Mouse (Mus musculus) kidney, postnatal 4 days (tissue): ENCODE data around the gene Aph1b.

ENCODE experiments used
- DNase-seq, 2 experiments: peaks; one replicate each; pipeline ENCODE4 v3.0.0; 2021; ENCODE audit warnings: mixed read lengths in 2 of 2

The Aph1b gene

GRCm38 (mm10) chr9:66736551-66736950 lies 58.7 kb downstream of the Aph1b start:
- peak; percentile 47 to 65 for DNase-seq

DNA sequence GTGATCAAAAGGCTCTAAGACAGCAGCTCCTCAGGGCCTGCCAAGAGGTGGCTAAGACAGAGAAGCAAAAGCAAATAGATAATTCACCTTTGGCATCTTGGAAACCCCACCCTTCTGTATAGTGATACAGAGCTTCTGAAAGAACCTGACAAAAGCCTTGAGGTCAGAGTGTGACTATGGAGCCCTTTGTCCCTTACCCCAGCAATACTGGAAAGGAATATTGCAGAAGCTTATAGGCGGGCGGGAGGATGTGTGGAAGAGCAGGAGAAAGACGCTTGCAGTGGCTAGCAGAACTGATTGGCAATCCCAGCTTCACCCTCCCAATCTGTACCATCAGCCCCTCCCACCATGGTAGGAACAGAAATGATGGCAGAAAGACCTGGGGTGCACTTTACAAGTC lies 59.3 kb downstream of the Aph1b start:
- no peak for DNase-seq

- DNase-seq, result no peak
Observed at GRCm38 (mm10) chr9:66735122-66735521, 60.2 kb downstream of the Aph1b start.

GRCm38 (mm10) chr9:66734568-66734967 lies 60.7 kb downstream of the Aph1b start:
- peak in 1 of 2 experiments; percentile 33 for DNase-seq

DNA sequence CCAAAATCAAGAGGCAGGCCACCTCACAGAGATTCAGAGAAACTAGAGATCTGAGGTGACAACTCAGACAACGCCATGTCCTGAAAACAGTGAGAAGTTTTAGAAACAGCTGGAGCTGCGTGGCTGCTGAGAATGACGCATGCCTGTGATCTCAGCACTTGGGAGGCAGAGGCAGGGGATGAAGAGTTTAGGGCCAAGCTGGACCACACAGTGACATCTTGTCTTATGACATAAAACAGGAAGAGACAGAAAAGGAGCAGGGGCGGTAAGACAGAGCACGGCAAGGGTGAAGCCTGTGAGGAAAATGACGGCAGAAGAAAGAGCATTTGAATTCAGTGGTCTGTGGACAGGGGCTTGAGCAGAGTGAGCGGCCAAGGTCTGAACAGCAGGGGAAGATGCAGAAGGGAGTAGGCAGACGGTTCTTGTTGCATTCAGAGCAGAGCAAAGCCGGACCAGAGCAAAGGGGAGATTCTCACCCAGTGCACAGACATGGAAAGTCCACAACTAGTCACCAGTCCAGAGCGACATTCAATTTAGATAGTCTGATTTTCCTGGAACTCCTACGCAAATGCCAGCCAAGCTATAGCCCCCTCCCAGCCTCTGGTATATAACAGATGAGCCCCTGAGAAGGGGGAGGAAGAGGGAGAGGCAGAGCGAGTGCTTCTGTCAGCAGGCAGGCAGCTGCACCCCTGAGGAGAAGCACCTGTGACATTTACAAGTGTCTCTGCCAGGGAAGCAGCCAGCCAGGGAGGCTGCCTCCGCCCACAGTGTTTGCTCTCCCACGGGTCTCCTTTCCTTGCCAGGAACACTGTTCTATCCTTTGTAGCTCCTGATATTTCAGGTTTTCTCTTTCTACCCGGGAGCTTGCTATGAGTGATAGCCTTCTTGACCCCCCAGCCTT lies 62.2 kb downstream of the Aph1b start:
- peak; percentile 64 to 74 for DNase-seq

- no peak for DNase-seq
Observed at GRCm38 (mm10) chr9:66731284-66731683, 64.0 kb downstream of the Aph1b start.

- no peak for DNase-seq
Observed at GRCm38 (mm10) chr9:66730556-66730955, 64.7 kb downstream of the Aph1b start.

- no peak for DNase-seq
Observed at GRCm38 (mm10) chr9:66727333-66727732, 68.0 kb downstream of the Aph1b start.

DNA sequence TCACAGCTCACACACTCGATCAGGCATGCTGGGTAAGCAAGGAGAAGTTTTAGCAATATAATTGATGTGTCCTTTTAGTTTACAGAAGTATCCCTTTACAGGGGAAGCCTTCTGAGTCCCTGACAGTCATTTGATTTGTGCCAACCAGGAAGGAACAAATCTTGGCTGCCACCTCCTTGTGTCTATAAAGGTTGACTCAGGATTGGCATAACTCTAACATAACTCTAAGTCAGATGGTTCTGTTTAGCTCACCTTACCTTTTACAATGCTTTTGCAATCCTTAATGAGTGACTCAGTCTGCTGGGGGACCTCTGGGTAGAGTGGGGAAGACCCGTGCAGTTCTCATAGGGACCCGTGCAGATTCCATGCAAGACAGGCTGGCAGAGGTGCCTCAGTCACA lies 69.7 kb downstream of the Aph1b start:
- DNase-seq, result no peak
